Mouse (Mus musculus) urinary bladder, adult 2 months (tissue): Measurements from ENCODE around the gene Marveld1. TPM values are rescaled to one million over a fixed set of nuclear protein-coding genes. Genes with fewer than 3 reads are reported as not detected.

Source experiments
- DNase-seq: peaks from one replicate; pipeline ENCODE4 v3.0.0; 2022; ENCODE audit warnings: low spot score
- polyA plus RNA-seq: library from polyadenylated mRNA; depleted of rRNA; stranded (reverse); fragments of >200 nt; gene quantifications from 2 replicates; pipeline ENCODE4 v1.2.3, GENCODE M21; 2012; rRNA removed

Gene Marveld1
- polyA plus RNA-seq, 1 experiment = 186 TPM

DNA sequence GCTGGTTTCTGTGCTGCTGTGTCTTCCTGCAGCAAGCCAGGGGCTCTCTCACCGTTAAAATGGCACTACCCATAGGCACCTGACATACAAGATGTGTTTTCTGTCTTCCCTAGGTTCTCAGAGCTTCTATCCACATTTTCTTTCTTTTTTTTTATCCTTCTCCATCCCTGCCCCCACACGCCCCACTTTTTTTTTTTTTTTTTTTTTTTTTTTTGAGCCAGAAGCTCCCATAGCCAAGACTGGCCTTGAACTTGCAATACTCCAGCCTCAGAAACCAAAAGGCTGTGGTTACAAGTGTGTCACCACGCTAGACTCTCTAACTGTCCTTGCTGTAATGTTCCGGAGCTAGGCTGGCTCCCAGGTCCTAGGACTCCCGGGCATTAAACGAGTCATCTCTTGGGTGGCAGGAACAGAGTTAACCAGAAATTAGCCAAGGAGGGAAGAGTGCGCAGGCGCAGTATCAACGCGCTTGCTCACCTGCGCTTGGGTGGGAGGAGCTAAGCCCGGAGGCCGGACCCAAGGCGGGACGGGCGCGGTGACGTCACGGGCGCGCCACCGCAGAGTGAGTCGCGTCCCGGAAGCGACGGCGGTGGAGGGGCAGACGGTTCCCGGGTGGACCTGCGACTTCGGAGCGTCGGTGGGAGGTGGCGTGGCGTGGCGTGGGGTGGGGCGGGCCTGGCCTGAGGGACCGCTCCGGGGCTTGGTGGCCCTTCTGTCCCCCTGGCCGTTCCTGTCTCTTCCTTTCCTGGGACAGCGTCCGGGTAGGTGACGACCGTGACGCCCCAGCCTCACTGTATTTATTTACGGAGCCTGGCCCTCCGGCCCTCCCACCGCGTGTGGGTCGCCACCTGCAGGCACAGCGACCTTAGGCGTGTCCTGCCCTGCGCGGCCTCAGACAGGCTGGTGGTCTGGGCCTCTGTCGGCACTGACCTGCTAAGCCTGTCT lies 23.1 kb downstream of the Marveld1 start:
- DNase-seq = peak; percentile 79

DNA sequence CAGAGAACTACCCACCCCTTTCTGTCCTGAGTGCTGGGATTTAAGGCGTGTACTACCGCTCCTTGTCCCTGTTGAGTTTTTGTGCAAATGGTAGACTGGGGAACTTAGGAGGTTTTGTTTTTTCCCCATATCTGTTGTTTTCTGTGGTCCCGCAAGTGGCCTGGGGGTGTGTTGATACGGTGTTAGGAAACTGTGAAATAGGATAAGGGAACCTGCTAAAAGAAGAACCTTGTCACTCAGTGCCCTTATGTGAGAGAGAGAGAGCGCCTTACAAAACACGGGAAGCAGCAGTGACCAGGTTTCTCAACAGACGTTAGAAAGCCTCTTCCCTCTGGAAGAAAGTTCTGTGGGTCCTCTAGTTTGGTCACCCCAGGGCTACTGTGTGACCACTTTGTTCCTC lies 29.6 kb downstream of the Marveld1 start:
- no peak for DNase-seq

DNA sequence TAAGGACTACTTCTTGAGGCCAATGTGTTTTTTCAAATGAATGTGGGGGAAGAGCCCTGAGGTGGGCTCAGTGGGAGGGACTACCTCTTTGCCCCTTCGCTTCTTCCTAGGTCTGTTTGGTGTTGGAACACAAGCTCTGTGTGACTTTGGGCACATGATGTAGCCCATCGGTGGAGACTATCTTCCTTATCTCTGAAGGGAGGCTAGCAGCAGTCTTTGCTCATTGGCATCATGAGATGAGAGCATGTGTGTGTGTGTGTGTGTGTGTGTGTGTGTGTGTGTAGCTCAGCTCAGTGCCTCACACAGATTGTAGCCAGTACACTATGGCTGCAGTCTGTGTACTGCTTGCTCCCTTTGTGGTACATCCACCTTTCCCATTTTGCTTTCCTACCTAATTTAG lies 30.3 kb downstream of the Marveld1 start:
- no peak for DNase-seq

DNA sequence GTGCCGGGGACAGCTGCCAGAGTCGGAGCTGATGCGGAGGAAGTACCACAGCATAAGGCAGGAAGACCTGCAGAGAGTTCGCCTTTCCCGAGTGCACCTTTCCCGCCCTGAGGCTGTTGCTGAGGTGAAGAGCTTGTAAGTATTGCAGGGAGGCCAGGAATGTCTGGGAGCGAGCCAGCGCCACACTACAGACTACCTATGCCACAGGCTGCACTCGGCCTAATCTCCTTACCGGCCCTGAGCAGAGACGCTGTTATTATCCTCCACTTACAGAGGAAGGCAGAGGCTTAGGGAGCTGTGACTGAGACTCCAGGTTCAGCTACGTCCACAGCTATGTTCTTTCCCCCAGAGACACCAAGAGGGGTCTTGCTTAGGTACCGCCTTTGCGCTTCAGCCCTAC lies 32.2 kb downstream of the Marveld1 start:
- DNase-seq = no peak

DNA sequence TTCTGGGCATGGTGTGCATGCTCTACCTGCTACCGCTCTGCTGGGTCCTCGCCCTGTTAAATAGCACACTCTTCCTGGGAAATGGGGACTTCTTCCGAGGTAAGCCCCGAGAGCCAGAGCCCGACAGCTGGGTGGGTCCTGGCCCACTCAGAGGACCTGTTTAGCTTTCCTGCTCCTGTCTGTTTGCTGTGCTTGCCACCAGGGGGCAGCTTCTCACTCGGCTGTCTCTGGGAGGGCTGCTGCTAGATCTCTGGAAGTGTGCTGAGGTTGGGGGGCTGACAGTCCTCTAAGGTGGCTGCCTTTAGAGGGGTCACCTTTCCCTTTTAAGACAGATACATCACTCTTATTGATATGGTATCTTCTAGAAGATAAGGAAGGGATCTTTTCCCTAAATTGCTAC lies 35.5 kb downstream of the Marveld1 start:
- no peak for DNase-seq

DNA sequence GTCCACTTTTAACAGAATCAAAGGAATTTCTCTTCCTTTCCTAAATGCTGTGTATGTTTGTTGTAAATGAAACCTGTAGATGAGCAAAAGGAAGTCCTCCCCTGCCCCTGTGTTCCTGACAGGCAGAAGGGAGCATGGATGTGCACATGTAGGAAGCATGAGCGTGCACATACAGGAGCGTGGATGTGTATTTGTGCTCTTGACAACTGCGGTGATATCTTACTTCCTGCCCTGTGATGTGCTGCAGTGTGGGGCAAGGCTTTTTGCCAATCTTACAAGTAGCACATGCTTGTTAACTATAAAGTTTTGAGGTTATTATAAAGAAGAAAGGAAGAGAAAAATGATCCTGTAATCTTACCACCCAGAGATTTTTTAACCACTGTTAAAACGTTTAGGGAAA lies 42.5 kb downstream of the Marveld1 start:
- no peak for DNase-seq

DNA sequence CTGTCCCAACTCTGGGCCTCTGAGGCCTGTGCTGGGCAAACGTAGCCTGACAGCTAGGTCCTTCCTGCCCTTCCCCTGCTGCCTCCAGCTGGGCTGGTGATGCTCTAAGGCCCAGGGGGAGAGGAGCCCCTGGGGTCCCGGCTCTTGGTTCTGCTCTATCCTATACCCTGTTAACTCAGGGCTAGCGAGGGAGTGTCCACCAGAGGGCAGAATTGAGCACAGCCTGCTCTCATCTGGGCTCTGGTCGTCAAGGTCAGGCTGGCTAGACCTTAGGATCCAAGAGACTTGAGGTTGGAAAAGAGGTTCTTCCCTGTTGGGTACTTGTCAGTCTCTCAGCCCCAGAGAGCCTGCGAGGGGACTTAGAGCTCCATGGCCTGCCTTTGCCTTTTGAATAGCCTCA lies 43.3 kb downstream of the Marveld1 start:
- no peak for DNase-seq

DNA sequence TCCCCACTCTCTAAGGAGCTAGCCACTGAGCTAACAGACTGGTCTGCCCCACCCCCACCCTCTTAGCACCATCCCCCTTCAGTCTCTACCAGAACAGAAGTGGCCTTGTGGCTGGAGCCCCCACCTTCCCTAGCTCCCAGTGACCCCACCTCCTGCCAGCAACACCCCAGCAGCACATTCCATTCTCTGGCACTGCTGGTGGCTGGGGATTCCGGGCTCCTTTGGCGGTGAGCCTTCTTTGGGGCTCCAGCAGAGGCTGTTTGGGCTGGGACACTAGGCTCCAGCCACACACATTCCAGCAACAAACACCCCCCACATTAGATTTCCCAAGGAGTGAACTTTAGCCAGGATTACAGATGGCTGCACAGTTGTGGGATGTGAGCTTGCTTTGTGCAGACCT lies 46.1 kb downstream of the Marveld1 start:
- DNase-seq = no peak

DNA sequence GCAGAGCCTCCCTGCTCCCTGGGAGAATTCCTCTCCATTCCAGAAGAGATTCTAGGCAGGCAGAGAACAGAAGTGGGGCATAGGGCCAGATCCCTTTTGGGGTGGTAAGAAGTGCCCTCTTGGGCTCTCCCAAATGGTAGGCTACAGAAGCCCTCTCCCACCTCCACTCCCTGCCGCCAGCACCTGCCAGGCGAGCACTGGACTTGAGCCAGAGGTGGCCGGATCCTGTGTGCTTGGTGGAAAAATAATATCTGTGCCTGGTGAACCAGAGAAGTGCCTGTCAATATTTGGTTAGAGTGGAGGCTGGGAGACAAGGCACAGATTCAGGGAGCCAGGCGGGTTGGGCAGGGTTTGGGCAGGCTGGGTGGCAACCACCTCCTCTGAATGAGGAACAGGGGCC lies 49.2 kb downstream of the Marveld1 start:
- no peak for DNase-seq

DNA sequence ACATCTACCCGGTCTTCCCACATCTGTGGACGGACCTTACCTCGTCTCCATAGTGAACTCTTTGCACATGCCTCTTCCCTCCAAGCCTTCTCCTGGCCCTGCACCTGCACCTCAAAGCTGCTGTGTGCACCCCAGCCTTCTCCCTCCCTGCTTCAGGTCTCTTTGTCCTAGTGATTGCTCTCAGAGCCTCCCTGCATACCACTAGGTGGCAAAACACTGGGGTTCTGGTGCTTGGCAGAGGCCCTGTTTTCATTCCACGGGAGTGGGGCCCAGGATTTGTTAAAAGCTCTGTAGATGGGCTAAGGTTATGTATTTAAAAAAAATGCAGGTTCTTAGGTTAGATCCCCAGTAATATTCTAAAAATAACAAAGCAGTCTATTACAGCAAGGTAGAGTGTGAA lies 49.9 kb downstream of the Marveld1 start:
- DNase-seq = no peak

DNA sequence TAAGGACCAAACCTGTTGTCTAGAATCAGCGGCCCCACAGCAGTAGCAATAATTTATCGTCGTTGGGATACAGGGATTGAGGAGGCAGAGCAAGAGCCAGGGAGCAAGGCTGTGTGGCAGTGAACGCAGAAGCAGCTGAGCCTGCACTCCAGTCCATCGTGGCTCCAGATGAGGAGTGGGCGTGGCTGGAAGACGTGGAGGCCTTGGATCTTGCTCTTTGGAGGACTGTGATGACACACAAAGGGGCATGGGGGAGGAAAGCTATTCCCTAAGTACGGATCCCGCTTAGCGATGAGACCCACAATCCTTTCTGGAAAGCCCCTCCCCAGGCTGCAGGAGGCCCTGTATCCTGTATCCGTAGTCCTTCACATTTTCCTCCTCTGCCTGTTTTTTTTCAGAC lies 50.8 kb downstream of the Marveld1 start:
- no peak for DNase-seq

Other genes with a start within 250 kb of the Marveld1 start
- gene Pgam1, start 235.5 kb upstream of the Marveld1 start, polyA plus RNA-seq = 266 and 271 TPM in 2 replicates
- gene Exosc1, start 214.0 kb upstream of the Marveld1 start, polyA plus RNA-seq = 29.5 and 31.0 TPM in 2 replicates
- gene Zdhhc16, start 213.9 kb upstream of the Marveld1 start, polyA plus RNA-seq = 41.1 and 66.3 TPM in 2 replicates
- 56.3 and 60.4 TPM in 2 replicates for gene Mms19, start 166.2 kb upstream of the Marveld1 start, polyA plus RNA-seq
- 33.2 and 39.2 TPM in 2 replicates for gene Ubtd1, start 165.6 kb upstream of the Marveld1 start, polyA plus RNA-seq
- 0.10 TPM in 1 of 2 replicates, not detected in the other for gene Ankrd2, start 111.4 kb upstream of the Marveld1 start, polyA plus RNA-seq
- gene Hoga1, start 101.8 kb upstream of the Marveld1 start, polyA plus RNA-seq = 2.4 and 2.7 TPM in 2 replicates
- 0.23 and 0.24 TPM in 2 replicates for gene 4933411K16Rik, start 95.2 kb upstream of the Marveld1 start, polyA plus RNA-seq
- gene Morn4, start 61.0 kb upstream of the Marveld1 start, polyA plus RNA-seq = 7.4 and 8.7 TPM in 2 replicates
- 26.0 and 26.4 TPM in 2 replicates for gene Pi4k2a, start 56.9 kb upstream of the Marveld1 start, polyA plus RNA-seq
- 28.6 and 29.1 TPM in 2 replicates for gene Avpi1, start 18.3 kb upstream of the Marveld1 start, polyA plus RNA-seq
- 43.3 and 50.3 TPM in 2 replicates for gene Zfyve27, start 16.6 kb downstream of the Marveld1 start, polyA plus RNA-seq
- 10.3 and 12.0 TPM in 2 replicates for gene Sfrp5, start 54.9 kb downstream of the Marveld1 start, polyA plus RNA-seq
- 0.10 TPM in 2 replicates for gene Golga7b, start 100.2 kb downstream of the Marveld1 start, polyA plus RNA-seq